Mouse (Mus musculus) spleen, postnatal 10 days (tissue): ENCODE measurements around the gene Spag6.

Source experiments
- DNase-seq, 2 experiments: peaks; one replicate each; pipeline ENCODE4 v3.0.0; 2021 to 2022; ENCODE audit warnings: low spot score in 2 of 2

Gene Spag6

DNA sequence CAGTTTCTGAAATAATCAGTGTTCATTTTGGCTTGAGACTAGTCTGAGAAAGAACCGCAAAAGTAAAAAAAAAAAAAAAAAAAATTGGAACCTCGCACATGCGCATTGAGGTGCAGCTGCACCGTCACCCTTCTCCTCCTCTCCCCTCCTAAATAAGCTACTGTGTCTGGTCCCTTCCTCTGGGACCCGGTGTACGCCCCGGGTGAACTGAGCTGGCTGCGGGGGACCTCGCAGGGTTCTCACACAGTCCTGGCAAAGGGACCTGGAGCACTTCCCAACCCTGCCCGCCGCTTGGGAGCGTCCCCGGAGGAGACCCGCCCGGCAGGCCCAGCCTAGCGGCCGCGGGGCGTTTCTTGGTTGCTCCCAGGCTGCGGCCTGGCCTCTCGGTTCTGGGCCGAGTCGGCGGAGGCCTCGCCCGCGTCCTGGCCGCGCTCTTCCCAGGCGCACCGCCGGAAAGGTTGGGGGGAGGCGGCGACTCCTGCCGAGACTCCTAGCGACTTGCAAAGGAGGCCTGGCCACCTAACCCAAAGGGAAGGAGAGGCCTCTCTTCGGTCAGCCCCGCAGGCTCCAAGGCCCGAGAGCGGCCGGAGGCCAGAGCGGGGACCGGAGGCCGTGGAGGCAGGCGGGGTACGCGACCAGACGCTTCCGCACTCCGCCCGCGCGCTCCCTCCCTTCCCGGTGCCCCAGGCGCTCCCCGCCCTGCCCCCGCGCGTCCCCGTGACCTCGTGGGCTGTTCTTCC lies at the start of gene Spag6:
Spag6 (plus strand) TSS at position 162 of the 740 bp plus-strand sequence.
- peak; percentile 49 to 52 for DNase-seq

DNA sequence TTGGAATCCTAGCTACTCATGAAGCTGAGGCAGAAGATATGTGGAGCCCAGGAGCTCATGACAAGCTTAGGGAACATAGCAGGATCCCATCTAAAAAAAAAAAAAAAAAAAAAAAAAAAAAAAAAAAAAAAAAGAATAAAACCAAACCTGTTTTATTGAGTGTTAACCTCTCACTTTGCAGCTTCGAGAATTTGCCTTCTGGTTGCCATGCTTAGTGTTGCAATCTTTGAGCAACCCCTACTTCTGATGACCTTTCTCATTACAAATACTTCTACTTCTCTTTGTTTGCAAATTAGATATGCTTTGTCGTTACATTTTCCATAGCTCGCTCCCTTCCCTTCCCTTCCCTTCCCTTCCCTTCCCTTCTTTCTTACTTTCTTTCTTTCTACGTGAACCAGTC lies 45.3 kb upstream of the Spag6 start:
- DNase-seq = no peak

DNA sequence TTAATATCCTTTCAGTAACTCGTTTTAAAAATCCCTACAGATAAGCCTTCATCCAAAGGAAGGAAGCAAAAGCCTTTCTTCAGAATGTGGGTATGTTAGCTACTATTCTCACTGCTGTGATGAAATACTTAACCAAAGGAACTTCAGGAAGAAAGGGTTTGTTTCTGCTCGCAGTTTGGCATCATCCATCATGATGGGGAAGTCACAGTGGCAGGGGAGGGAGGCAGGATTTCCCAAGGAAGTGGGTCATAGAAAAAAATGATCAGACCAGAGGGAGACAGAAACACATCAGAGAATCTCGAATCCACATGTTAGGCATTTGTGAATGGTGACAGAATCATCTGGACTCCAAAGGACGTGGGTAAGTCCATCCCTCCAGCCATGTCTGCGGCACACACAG lies 39.0 kb upstream of the Spag6 start:
- no peak for DNase-seq

DNA sequence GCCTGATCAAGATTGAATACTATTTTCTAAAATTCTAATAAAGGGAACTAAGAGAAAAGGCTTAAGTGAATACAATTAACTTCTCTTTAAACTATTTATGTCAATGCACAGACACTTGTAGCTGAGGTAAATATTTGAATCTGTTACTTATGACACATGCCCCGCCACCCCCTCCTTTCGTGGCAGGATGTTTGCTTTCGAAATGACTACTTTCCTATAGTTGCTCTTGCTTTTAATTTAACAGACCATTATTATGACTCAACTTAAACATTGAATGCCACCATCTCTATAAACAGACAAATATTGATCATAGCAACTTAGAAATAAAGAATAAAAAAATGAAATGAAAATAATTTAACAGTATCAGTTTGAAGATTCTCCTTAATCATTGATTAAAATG lies 29.8 kb upstream of the Spag6 start:
- DNase-seq = no peak

DNA sequence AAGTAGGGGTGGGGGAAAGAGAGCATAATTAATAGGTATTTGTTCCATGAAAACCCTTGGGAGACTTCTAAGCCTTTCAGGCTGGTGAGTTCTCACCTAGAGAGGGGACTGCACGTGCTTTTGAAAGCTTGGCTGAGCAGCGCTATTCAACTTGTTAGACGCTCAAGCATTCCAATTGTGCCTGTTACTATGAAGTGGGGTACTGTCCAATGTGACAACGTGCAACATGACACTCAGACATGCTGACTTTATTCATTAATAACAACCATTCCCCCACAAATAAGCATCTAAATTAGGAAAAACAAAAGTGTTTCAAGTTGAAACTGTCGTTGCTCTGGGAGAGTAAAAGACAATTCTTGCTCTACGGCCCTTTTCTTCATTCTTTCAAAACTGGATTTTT lies 22.8 kb upstream of the Spag6 start:
- DNase-seq = no peak

DNA sequence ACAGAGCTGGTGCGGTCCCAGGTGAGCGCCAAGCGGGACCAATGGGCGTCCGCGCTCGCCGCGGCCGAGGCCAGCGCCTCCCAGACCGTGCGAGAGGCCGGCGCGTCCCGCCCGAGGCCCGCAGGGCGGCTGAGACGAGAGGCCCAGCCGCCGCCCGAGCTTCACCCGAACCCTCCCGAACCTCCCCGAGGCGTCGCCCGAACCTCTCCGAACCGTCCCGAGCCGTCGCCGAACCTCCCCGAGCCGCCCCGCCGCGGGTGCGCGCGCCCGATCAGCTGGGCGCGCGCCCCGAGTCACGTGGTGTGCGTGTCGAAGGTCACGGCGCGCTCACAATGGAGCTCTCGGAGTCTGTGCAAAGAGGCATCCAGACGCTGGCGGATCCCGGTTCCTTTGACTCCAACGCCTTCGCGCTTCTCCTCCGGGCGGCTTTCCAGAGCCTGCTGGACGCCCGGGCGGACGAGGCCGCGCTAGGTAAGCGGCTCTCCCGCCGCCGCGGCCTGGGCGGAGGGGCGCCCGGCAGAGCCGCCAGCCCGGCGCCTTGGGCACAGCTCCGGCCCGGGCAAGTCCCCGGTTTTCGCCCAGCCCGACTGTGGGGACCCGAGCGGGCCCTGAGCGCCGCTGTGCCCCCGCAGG lies 21.6 kb upstream of the Spag6 start, which contains the start of gene Commd3:
Commd3 (plus strand) TSS at position 252 of the 633 bp plus-strand sequence.
- peak; percentile 92 to 94 for DNase-seq

DNA sequence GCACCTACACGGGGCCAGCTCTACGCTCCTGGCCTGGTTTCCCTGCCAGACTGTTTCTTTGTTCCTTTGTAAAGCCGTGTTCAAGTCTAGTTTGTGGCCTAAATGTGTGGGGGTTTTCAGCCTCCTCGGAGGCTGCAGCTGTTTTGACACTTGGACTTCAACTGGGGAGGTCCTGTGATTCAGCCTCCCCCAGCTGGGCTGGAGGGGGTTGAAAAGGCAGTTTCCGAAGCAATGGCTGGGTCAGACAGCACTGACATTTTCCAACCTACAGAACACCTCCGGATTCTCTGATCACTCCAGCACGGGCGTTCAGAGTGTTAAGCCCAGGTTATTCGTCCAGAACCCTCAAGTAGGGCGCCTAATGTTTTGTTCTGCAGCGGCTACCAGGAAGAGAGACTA lies 21.1 kb upstream of the Spag6 start:
- peak in 1 of 2 experiments; percentile 45 for DNase-seq

DNA sequence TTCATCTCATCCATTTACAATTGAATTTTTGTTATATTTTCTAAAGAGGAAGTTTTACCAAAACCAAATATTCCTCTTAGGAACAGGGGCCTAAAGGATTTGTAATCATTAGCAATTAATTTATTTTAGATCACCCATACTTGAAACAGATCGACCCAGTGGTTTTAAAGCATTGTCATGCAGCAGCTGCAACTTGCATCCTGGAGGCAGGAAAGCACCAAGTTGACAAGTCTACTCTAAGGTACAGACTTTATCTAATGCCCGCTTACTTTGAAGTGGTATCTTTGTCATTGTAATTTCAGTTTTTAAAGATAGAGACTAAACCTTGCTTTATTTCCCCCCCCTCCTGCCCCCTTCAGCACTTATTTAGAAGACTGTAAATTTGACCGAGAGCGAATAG lies 20.1 kb upstream of the Spag6 start:
- no peak for DNase-seq

DNA sequence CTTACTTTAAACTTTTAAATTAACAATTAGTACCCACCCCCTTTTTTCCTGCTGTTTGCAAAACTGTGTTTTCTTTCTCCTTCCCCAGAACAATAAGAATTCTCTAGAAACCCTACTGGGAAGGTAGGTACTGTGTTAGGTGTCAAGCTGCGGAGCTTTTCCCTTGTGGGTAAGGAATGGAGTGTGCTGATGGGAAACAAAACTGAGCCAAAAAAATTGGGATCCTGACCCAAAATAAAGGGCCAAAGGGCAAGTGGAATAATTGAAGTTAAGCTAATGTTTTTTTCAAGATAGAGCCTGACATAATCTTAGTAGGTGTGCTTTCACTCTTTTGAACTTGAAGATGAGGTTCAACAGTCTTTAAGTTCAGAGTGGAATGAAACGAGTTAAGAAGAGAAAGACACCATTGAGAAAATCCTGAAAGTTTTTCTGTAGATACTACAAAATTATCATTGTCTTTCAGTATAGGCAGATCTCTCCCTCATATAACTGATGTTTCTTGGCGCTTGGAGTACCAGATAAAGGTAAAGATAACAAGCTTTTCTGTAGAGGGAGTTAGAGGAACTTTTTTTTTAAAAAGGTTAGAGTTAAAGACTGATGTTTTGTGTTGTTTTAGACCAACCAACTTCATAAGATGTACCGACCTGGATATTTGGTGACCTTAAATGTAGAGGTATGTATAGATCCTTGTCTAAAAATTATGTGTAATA lies 19.5 kb upstream of the Spag6 start:
- DNase-seq = no peak

DNA sequence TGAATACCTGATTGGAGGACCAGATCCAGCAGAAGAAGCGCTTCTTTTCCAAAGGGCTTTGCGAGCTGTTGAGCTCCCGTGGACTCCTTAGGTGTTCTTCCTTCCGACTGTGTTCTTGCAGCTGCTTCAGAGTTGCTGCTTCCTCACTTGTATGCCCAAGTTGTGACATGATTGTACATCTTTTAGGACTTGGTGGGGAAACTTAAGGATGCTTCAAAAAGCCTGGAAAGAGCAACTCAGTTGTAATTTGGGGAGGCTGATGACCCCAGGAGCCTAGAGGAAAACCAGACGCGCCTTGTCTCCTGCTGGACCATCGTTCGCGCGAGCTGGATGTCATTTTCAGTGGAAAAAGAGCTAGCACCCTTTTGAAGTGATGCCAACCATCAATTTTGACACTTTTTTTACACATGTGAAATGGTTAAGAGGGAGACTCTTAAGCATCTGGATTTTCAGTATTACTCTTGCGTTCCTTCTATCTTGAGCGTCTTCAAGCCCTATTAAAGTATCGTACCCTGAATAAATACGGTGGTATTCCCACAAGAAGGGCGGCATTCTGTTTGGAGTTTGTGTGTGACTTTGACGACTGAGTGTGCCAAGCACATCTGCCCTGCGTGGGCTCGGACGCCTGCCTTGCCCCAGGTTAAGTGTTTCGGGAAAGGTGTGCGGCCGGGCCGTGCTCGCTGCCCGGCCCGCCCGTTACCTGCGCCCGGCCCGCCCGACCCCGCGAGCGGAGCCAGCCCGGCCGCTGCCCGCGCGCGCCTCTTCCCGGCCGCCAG lies 18.0 kb upstream of the Spag6 start:
- no peak for DNase-seq

DNA sequence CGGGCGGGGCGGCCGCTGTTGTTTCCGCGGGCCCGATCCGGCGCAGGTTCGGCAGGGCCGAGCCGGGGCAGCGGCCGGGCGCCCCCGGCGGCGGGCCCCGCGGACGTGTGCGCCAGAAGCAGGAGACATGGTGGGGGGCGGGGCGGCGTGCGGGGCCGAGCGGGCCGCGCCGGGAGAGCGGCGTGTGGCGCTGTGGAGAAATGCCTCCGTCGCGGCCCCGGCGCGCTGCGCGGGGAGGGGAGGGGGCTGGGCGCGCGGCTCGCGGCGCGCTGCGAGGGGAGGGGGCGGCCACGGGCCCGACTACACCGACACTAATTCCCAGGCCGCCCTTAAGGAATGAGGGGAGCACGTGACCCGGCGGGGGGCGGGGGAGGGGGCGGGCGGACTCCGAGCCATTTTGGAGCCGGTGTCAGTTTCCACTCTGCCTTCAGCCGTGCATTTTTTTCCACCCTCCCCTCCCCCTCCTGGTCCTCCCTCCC lies 17.3 kb upstream of the Spag6 start:
- DNase-seq = peak; percentile 31 to 73

DNA sequence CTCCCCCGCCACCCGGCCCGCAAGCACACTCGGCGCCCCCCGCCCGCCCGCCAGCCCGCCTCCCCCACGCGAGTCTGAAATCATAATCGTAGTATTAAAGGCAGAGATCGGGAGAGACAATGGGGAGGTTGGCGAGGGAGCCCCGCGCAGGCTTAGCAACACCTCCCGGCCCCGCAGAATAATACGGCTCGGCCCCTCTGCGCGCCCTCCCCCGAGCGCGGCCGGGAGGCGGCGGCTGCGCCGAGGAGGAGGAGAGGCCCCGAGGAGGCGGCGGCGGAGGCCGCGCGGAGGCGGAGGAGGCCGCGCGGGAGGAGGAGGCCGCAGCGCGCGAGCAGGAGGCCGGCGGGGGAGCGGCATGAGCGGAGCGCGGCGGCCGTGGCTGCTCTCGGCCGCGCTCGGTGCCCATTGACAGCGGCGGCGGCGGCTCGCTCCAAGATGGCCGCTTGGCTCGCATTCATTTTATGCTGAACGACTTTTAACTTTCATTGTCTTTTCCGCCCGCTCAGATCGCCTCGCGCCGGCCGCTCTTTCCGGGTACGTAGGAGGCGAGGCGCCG lies 16.8 kb upstream of the Spag6 start, which contains the start of gene Bmi1:
Bmi1 (plus strand) TSS at position 83 of the 556 bp plus-strand sequence.
- DNase-seq = peak; percentile 65 to 67

DNA sequence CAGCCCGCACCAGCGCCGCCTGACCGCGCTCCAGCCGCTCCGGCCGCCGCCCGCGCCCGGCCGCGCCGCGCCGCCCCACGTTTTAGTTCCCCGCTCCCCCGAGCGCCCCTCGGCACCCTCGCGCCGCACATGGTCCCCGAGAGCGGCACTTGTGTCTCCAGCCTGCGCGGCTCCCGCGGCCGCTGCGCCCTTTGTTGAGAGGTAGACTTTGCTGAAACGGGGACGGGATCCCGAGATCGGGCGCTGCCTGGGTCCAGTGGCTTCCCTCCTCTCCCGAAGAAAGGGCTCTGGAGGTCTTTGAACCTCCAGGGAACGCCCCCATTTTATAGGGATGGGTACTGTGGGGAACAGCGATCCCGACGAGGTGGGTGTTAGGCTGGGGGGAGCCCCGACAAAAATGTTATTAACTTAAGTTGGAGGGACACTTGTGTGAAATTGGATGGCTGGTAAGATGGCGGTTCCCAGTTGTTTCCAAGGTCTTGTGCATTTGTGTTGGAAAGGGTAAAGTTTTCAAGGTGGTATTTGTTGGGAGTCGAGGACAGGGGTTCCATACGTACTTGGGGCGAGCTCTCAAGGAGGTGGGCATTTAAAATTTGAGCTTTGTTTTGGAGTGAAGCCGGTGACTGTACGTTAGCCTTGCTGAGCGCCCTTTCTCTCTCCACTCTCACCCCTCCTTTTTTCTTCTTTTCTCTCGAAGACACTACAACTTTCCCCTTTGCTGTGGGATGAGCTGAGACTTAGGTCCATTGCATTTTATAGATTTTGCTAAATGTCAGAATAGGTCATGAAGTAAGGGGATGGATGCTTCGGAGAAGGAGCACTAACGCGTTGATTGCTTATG lies 16.0 kb upstream of the Spag6 start:
- peak; percentile 58 to 63 for DNase-seq

DNA sequence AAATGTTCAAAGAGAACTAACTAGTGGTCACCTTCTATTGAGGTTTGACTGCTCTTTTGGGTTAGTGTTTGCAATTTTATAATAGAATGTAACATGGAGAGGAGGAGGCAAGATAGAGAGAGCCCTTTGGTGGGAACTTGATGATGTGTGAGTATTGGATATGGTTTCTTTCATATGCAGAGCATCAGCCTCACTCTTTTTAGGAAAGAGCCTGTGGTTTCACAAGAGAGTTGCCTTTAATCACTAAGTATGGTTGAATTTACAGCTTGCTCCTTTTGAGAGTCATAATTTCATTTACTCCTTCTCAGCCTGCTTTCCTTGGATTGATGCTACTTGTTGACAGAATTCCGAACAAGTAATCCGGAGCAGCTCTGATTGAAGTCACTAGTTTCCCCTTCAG lies 14.1 kb upstream of the Spag6 start:
- DNase-seq = no peak

DNA sequence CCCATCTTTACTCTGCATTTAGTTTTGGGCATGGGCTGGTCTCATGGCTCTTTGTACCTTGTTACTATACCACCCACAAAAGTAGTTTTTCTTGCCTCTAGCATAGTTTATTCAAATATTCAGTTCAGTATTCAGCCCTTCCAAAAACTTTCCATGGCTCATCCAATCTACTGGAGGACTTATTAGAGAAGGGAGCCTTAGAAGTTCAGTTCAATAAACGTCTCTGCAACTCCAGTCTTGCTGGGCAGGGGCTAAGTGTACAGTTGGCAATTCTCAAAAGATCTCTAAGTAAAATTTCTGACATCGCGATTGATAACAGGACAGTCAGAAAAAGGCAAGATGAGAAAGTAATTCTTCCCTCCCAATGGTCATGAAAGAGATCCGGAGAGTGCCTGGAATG lies 13.3 kb upstream of the Spag6 start:
- no peak for DNase-seq

DNA sequence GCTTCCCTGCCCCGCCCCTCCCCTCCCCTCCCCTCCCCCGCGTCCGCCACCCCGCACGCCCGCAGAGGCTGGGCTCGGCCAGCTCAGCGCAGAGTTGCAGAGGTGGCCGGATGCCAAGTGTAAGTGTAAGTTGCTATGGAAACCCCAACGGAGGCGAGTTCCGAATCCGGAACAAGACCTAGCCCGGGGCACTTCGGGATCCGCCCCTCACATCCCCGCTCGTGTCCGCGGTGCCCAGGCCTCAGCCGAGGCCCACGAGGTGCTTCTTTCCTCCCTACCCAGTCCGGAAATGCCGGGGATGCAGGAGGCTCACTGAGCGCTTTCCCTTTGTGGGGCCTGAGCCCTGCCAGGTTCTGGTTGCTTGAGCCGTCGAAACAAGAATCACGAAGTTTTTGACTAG lies 12.9 kb upstream of the Spag6 start:
- peak in 1 of 2 experiments; percentile 65 for DNase-seq

DNA sequence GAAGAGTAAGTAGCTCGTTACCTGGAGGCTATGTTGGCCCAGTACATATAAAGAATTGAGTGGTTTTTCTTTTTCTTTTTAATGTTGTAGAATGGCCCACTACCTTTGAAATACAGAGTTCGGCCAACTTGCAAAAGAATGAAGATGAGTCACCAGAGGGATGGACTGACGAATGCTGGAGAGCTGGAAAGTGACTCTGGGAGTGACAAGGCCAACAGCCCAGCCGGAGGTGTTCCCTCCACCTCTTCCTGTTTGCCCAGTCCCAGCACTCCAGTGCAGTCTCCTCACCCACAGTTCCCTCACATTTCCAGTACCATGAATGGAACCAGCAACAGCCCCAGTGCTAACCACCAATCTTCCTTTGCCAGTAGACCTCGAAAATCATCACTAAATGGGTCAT lies 9.8 kb upstream of the Spag6 start:
- no peak for DNase-seq

DNA sequence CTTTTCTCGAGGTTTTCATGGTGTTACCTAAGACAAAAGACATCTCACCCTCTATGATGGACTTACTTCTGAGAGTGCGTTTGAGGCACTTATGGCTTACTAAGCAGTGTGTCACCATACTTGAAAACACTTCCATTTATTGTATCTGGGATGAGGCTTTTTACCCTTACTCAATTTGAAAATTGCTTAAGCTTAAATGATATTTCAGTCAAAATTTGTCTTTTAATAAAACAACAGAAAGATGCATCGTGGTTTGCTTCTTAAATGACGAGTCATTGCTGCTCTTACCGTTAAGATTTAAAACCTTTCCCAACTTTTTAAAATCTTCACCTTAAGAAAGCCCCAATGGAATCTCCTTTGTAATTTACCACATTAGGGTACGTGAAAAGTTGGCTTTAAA lies 7.4 kb upstream of the Spag6 start:
- no peak for DNase-seq

DNA sequence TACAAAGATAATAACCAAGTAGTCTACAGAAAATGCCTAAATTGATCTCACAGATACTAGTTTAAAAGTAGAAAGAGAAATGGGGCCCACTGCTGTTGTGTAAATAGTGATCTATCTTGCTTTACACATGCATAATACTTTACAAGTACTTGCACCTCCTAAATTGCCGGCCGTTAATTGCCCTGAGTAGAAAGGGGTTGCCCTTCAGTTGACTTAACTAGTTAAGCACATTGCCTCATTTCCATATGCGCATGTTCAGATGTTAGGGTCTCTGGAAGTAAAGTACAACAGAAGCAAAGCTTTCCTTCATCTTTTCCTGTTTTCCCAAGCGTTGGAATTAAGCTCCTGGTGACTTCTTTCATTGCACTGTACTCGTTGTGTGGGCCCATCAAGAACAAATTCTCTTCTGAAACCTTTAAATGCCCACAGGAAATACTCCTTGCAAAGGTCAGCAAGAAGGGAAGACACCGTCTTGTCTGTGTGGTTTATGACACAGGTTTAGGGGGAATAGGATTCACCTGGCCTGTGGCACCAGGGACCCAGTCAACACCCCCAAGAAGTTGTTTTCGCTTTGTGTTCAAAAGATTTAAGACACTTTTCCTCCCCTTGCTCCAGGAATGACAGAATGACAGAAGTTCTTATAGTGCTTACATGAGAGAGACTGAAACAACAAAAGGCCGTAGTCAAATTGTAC lies 6.9 kb upstream of the Spag6 start:
- DNase-seq = no peak

DNA sequence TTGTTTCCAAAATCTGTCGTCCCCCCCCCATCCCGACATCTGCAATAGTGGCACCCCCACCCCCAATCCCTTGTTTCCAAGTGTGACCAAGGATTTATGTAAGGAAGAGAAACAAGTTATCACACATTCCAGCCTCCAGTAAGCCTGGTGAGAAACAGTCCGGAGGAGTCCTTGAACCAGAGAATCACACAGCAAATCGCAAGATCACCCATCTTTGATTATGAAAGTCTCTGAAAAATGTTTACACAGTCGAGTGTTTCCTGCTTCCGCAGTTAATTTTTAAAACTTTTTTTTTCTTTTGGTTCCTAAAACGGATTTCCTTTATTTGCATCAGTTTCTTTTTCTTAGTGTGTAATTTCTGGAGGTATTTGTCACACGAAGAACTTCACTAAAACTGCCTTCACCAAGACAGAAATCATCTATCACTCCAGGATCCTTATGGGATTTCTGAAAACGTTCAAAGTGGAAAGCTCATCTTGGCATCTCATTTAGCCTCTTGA lies 6.1 kb upstream of the Spag6 start:
- no peak for DNase-seq
